Mouse (Mus musculus) spleen, adult 2 months (tissue): ENCODE results near the gene Mfsd4a. TPM values are rescaled to one million over a fixed set of nuclear protein-coding genes. Genes with fewer than 3 reads are reported as not detected.

Source experiments
- DNase-seq, 2 experiments: peaks; one replicate each; pipeline versions ENCODE4 v3.0.0 to v3.0.0-alpha.2; 2012 to 2021; ENCODE audit warnings: low spot score in 2 of 2, low read depth in 1 of 2
- H3K27ac ChIP-seq: fragments of 200-500 bp; 2 replicates; pipeline ENCODE4 v1.5.1; 2012; ENCODE audit warnings: low read length, inconsistent platforms; ENCODE audit not compliant: insufficient read depth
- H3K27me3 ChIP-seq: fragments of 200-500 bp; 2 replicates; pipeline ENCODE4 v1.6.1; 2012; ENCODE audit warnings: mild to moderate bottlenecking, moderate library complexity, low read length, inconsistent platforms; ENCODE audit not compliant: control insufficient read depth, insufficient read depth
- H3K36me3 ChIP-seq: fragments of 200-500 bp; 2 replicates; pipeline ENCODE4 v1.6.1; 2012; ENCODE audit warnings: mild to moderate bottlenecking, low read length, inconsistent platforms; ENCODE audit not compliant: control insufficient read depth, insufficient read depth
- H3K4me1 ChIP-seq: fragments of 200-500 bp; 2 replicates; pipeline ENCODE4 v1.6.1; 2011; ENCODE audit warnings: inconsistent platforms; ENCODE audit not compliant: control insufficient read depth, insufficient read depth, insufficient read length
- H3K4me3 ChIP-seq: fragments of 200-500 bp; 2 replicates; pipeline ENCODE4 v1.5.1; 2011; ENCODE audit warnings: mild to moderate bottlenecking, inconsistent platforms; ENCODE audit not compliant: insufficient read depth, insufficient read length; ENCODE audit errors: extremely low read depth
- CTCF ChIP-seq: fragments of 200-500 bp; IDR thresholded peaks from 2 replicates; pipeline ENCODE4 v1.5.1; 2011; ENCODE audit warnings: mild to moderate bottlenecking, inconsistent platforms; ENCODE audit not compliant: insufficient read depth, insufficient read length, insufficient replicate concordance; ENCODE audit errors: extremely low read depth
- POLR2A ChIP-seq: fragments of 200-500 bp; IDR thresholded peaks from 2 replicates; pipeline ENCODE4 v1.6.1; 2011; ENCODE audit warnings: low read depth, low read length, inconsistent platforms
- WGBS: fragments of 180-500 bp; shearing (Covaris S2); methylation state at CpG from one replicate; pipeline ENCODE4 v1.1.7; 2018; 5-methylcytosine and 5-hydroxymethylcytosine counted together
- polyA plus RNA-seq: library from polyadenylated mRNA; depleted of rRNA; stranded (reverse); fragments of >200 nt; gene quantifications from 2 replicates; pipeline ENCODE4 v1.2.3, GENCODE M21; 2012

The Mfsd4a gene
- polyA plus RNA-seq, 1 experiment, result 1.0 TPM

GRCm38 (mm10) chr1:131993169-131994040, 74.5 kb downstream of the Mfsd4a start:
- H3K4me3 ChIP-seq, result no peak overlapping the region
- WGBS, result 48% methylated on average over 12 of the region's 12 CpGs

GRCm38 (mm10) chr1:131992561-131993001, 75.3 kb downstream of the Mfsd4a start:
- no peak overlapping the region for H3K4me3 ChIP-seq
- H3K4me1 ChIP-seq, result no peaks in the 10 kb centered on the region
- no peak overlapping the region for H3K27ac ChIP-seq
- no peak for DNase-seq
- TF ChIP-seq POLR2A (no peak), CTCF (no peak)
- H3K27me3 ChIP-seq, result no peaks in the 10 kb centered on the region
- 73% methylated on average over 7 of the region's 7 CpGs for WGBS
- H3K36me3 ChIP-seq, result no peaks in the 10 kb centered on the region

More at GRCm38 (mm10) chr1:131993169-131994040, 74.5 kb downstream of the Mfsd4a start:
- Histone ChIP-seq H3K27me3 (no peaks in the 10 kb centered on the region), H3K4me1 (no peaks in the 10 kb centered on the region), H3K36me3 (no peaks in the 10 kb centered on the region), H3K27ac (no peak overlapping the region)
- TF ChIP-seq CTCF, result no peak
- TF ChIP-seq POLR2A, result no peak
- DNase-seq, result no peak

GRCm38 (mm10) chr1:131990083-131990760, 77.6 kb downstream of the Mfsd4a start:
- no peak for DNase-seq
- H3K27me3 ChIP-seq, result no peaks in the 10 kb centered on the region
- H3K4me3 ChIP-seq, result no peak overlapping the region
- WGBS, result 85% methylated on average over 9 of the region's 9 CpGs
- no peaks in the 10 kb centered on the region for H3K36me3 ChIP-seq
- H3K27ac ChIP-seq, result no peak overlapping the region
- TF ChIP-seq CTCF (no peak), POLR2A (no peak)
- H3K4me1 ChIP-seq, result no peaks in the 10 kb centered on the region

GRCm38 (mm10) chr1:131989476-131989875, 78.4 kb downstream of the Mfsd4a start:
- no peaks in the 10 kb centered on the region for H3K36me3 ChIP-seq
- H3K4me3 ChIP-seq, result no peak overlapping the region
- 92% methylated on average over 4 of the region's 4 CpGs for WGBS
- H3K4me1 ChIP-seq, result no peaks in the 10 kb centered on the region
- TF ChIP-seq POLR2A (no peak), CTCF (no peak)
- no peak for DNase-seq
- no peak overlapping the region for H3K27ac ChIP-seq
- no peaks in the 10 kb centered on the region for H3K27me3 ChIP-seq

GRCm38 (mm10) chr1:131987432-131987831, 80.4 kb downstream of the Mfsd4a start:
- Histone ChIP-seq H3K4me3 (no peak overlapping the region), H3K4me1 (no peaks in the 10 kb centered on the region), H3K27me3 (no peaks in the 10 kb centered on the region), H3K36me3 (no peaks in the 10 kb centered on the region), H3K27ac (no peak overlapping the region)
- TF ChIP-seq CTCF (no peak), POLR2A (no peak)
- DNase-seq, result no peak
- 82% methylated on average over 15 of the region's 15 CpGs for WGBS

GRCm38 (mm10) chr1:131983806-131984205, 84.1 kb downstream of the Mfsd4a start:
- no peaks in the 10 kb centered on the region for H3K27me3 ChIP-seq
- WGBS, result 74% methylated on average over 2 of the region's 2 CpGs
- no peaks in the 10 kb centered on the region for H3K4me1 ChIP-seq
- H3K27ac ChIP-seq, result no peak overlapping the region
- H3K36me3 ChIP-seq, result no peaks in the 10 kb centered on the region
- DNase-seq, result no peak
- TF ChIP-seq POLR2A (no peak), CTCF (no peak)
- no peak overlapping the region for H3K4me3 ChIP-seq
